ENCODE assay signal across 17 mouse cellular contexts in the genomic region with DNA sequence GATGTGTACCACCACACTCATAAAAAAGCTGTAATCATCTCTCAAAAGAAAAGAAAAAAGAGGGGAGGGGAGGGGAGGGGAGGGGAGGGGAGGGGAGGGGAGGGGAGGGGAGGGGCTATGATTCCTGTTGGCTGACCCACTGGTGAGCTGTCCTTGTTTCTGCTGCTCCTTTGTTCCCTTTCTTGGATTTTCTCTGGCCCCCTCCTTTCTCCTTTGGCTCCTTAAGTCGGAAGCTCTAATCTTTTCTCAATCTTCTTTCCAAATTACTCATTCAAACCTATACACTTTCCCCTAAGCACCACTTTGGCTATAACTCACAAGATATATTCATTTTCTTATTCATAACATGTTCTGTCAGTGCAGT. TPM values are rescaled to one million over a fixed set of nuclear protein-coding genes. Genes with fewer than 3 reads are reported as not detected.
DNase-seq lines count a peak whose midpoint lies in the region; ATAC-seq and TF ChIP-seq lines count a peak whose summit lies in the region.
"Had no signal": no experiment of that assay in that cellular context is flagged by ENCODE, and none has a peak within 500 bp of the region (broad histone marks: within the 10 kb centered on the region; RNA-seq: fewer than 3 reads in every experiment).

No protein-coding gene starts in this region.

- no peak overlapping the region for H3K4me2 ChIP-seq in forebrain, embryonic 15.5 days (replicated peaks)
- H3K4me2 ChIP-seq in midbrain, postnatal 0 days (ENCODE audit: low read depth, low read length, poor library complexity, severe bottlenecking), result no peak overlapping the region
- no peak overlapping the region for H3K4me2 ChIP-seq in hindbrain, postnatal 0 days (ENCODE audit: low read depth, low read length)
- H3K4me2 ChIP-seq in neural tube, embryonic 13.5 days, result no peak overlapping the region
- H3K4me2 ChIP-seq: kidney, embryonic 15.5 days had no signal

- H3K36me3 ChIP-seq in forebrain, embryonic 10.5 days (replicated peaks), result peaks cover 78% of the 10 kb centered on the region
- peaks cover 18% of the 10 kb centered on the region; the same call in 1 of the 2 replicates for H3K36me3 ChIP-seq in forebrain, embryonic 15.5 days
- peaks cover 75% of the 10 kb centered on the region for H3K36me3 ChIP-seq in midbrain, embryonic 10.5 days
- 0 out of 2 replicates have a peak, but pooled peaks cover 16% of the 10 kb centered on the region for H3K36me3 ChIP-seq in midbrain, postnatal 0 days (ENCODE audit: insufficient read depth, low read length)
- H3K36me3 ChIP-seq in hindbrain, postnatal 0 days (ENCODE audit: insufficient read depth, low read length), result peaks cover 12% of the 10 kb centered on the region; the same call in 1 of the 2 replicates
- H3K36me3 ChIP-seq in neural tube, embryonic 13.5 days, result peaks cover 39% of the 10 kb centered on the region

- peak overlapping the region; percentile 84 for H3K27ac ChIP-seq in forebrain, embryonic 10.5 days
- H3K27ac ChIP-seq in forebrain, embryonic 15.5 days (replicated peaks), result no peak overlapping the region
- peak overlapping the region; percentile 85 for H3K27ac ChIP-seq in midbrain, embryonic 10.5 days (replicated peaks)
- H3K27ac ChIP-seq in midbrain, postnatal 0 days (ENCODE audit: low read depth, low read length), result no peak overlapping the region
- H3K27ac ChIP-seq in hindbrain, postnatal 0 days, result no peak overlapping the region
- H3K27ac ChIP-seq in neural tube, embryonic 13.5 days (replicated peaks), result peak overlapping the region; percentile 75; the same call in 1 of the 2 replicates
- H3K27ac ChIP-seq: kidney, embryonic 15.5 days had no signal

- ATAC-seq in forebrain, embryonic 15.5 days (replicated peaks), result no peak
- ATAC-seq in midbrain, postnatal 0 days (ENCODE audit: low FRiP score), result no peak
- peak; percentile 32; the same call in 1 of the 2 replicates for ATAC-seq in hindbrain, postnatal 0 days
- ATAC-seq in neural tube, embryonic 13.5 days (ENCODE audit: low read depth), result peak; percentile 61; the same call in 1 of the 2 replicates

- H3K27me3 ChIP-seq in forebrain, embryonic 10.5 days (ENCODE audit: poor library complexity, severe bottlenecking), result no peaks in the 10 kb centered on the region
- H3K27me3 ChIP-seq in forebrain, embryonic 15.5 days, result no peaks in the 10 kb centered on the region
- no peaks in the 10 kb centered on the region for H3K27me3 ChIP-seq in midbrain, embryonic 10.5 days (ENCODE audit: low read depth, poor library complexity, severe bottlenecking)
- no peaks in the 10 kb centered on the region for H3K27me3 ChIP-seq in midbrain, postnatal 0 days (ENCODE audit: insufficient read depth, low read length)
- no peaks in the 10 kb centered on the region for H3K27me3 ChIP-seq in hindbrain, postnatal 0 days (ENCODE audit: insufficient read depth, low read length)
- H3K27me3 ChIP-seq in neural tube, embryonic 13.5 days, result no peaks in the 10 kb centered on the region
- H3K27me3 ChIP-seq: kidney, embryonic 15.5 days had no signal

- H3K4me3 ChIP-seq in forebrain, embryonic 10.5 days, result peak overlapping the region; percentile 31; the same call in 1 of the 2 replicates
- no peak overlapping the region for H3K4me3 ChIP-seq in forebrain, embryonic 15.5 days
- H3K4me3 ChIP-seq in midbrain, embryonic 10.5 days, result peak overlapping the region; percentile 32; the same call in 1 of the 2 replicates
- no peak overlapping the region for H3K4me3 ChIP-seq in midbrain, postnatal 0 days (ENCODE audit: low read depth, low read length)
- no peak overlapping the region for H3K4me3 ChIP-seq in hindbrain, postnatal 0 days (ENCODE audit: low read length)
- H3K4me3 ChIP-seq in neural tube, embryonic 13.5 days, result no peak overlapping the region
- H3K4me3 ChIP-seq: kidney, embryonic 15.5 days had no signal

- no peak overlapping the region for H3K9ac ChIP-seq in forebrain, embryonic 15.5 days (replicated peaks)
- H3K9ac ChIP-seq in midbrain, postnatal 0 days (replicated peaks; ENCODE audit: low read length, poor library complexity, severe bottlenecking), result no peak overlapping the region
- H3K9ac ChIP-seq in hindbrain, postnatal 0 days (replicated peaks; ENCODE audit: low read length), result no peak overlapping the region
- peak overlapping the region; percentile 45; the same call in 1 of the 2 replicates for H3K9ac ChIP-seq in neural tube, embryonic 13.5 days
- H3K9ac ChIP-seq: kidney, embryonic 15.5 days had no signal

- no peaks in the 10 kb centered on the region for H3K9me3 ChIP-seq in forebrain, embryonic 10.5 days
- no peaks in the 10 kb centered on the region for H3K9me3 ChIP-seq in forebrain, embryonic 15.5 days
- H3K9me3 ChIP-seq in midbrain, embryonic 10.5 days (replicated peaks), result no peaks in the 10 kb centered on the region
- no peaks in the 10 kb centered on the region for H3K9me3 ChIP-seq in midbrain, postnatal 0 days (ENCODE audit: low read length)
- no peaks in the 10 kb centered on the region for H3K9me3 ChIP-seq in hindbrain, postnatal 0 days (ENCODE audit: low read length)
- no peaks in the 10 kb centered on the region for H3K9me3 ChIP-seq in neural tube, embryonic 13.5 days
- H3K9me3 ChIP-seq: kidney, embryonic 15.5 days had no signal

- H3K4me1 ChIP-seq in forebrain, embryonic 10.5 days, result peaks cover 19% of the 10 kb centered on the region
- peaks cover 7% of the 10 kb centered on the region for H3K4me1 ChIP-seq in forebrain, embryonic 15.5 days
- H3K4me1 ChIP-seq in midbrain, embryonic 10.5 days, result peaks cover 17% of the 10 kb centered on the region
- no peaks in the 10 kb centered on the region; the same call in 1 of the 2 replicates for H3K4me1 ChIP-seq in midbrain, postnatal 0 days (ENCODE audit: insufficient read depth, low read length)
- H3K4me1 ChIP-seq in hindbrain, postnatal 0 days (ENCODE audit: insufficient read depth, low read length), result no peaks in the 10 kb centered on the region
- H3K4me1 ChIP-seq in neural tube, embryonic 13.5 days (replicated peaks), result peaks cover 8% of the 10 kb centered on the region

- 6% methylated on average over 1 of the region's 1 CpGs for WGBS in forebrain, embryonic 10.5 days
- 0% methylated on average over 1 of the region's 1 CpGs for WGBS in forebrain, embryonic 15.5 days
- WGBS in midbrain, embryonic 10.5 days, result 12% methylated on average over 1 of the region's 1 CpGs
- 9% methylated on average over 1 of the region's 1 CpGs for WGBS in midbrain, postnatal 0 days
- WGBS in hindbrain, postnatal 0 days, result 29% methylated on average over 1 of the region's 1 CpGs
- WGBS in neural tube, embryonic 13.5 days, result 10% methylated on average over 1 of the region's 1 CpGs

- no peak for TF ChIP-seq CTCF in midbrain, postnatal 0 days (IDR thresholded peaks at IDR 0.05)
- no peak for TF ChIP-seq CTCF in hindbrain, postnatal 0 days (IDR thresholded peaks at IDR 0.05; ENCODE audit: low read depth)

- no peak for DNase-seq in forebrain, embryonic 10.5 days (ENCODE audit: extremely low spot score, low spot score)
- DNase-seq in midbrain, embryonic 10.5 days (ENCODE audit: low spot score), result no peak
- no peak for DNase-seq in midbrain, postnatal 0 days (ENCODE audit: low spot score)
- DNase-seq in hindbrain, postnatal 0 days (ENCODE audit: low spot score), result no peak
- no peak for DNase-seq in cerebellum, adult 11 months
- no peak for DNase-seq in kidney, postnatal 36 days
- DNase-seq: cerebellum, adult 9-11 months; gastrocnemius, postnatal 25 days; lung, postnatal 10 days; spleen, adult 18-20 months had no signal

RNA-seq across cellular contexts. Expression of gene Nphp1, which starts 14.1 kb away (rescaled TPM):
- polyA plus RNA-seq in forebrain, embryonic 10.5 days (2016; fragmentation: Nextera tagmentation; extraction: Ambion mirVana), result 45.8 and 48.6 TPM in 2 replicates
- 19.3 and 19.6 TPM in 2 replicates for polyA plus RNA-seq in forebrain, embryonic 15.5 days (2015; fragmentation: Nextera tagmentation; extraction: Ambion mirVana)
- 42.2 and 45.1 TPM in 2 replicates for polyA plus RNA-seq in midbrain, embryonic 10.5 days (2016; fragmentation: Nextera tagmentation; extraction: Ambion mirVana)
- 10.4 and 11.3 TPM in 2 replicates for total RNA-seq in midbrain, postnatal 0 days (2014; rRNA removed)
- polyA plus RNA-seq in midbrain, postnatal 0 days (2015; fragmentation: Nextera tagmentation; extraction: Ambion mirVana), result 17.1 and 18.6 TPM in 2 replicates
- 11.0 and 11.4 TPM in 2 replicates for total RNA-seq in hindbrain, postnatal 0 days (2014; rRNA removed)
- 17.3 and 18.5 TPM in 2 replicates for polyA plus RNA-seq in hindbrain, postnatal 0 days (2015; fragmentation: Nextera tagmentation; extraction: Ambion mirVana)
- 14.5 and 15.0 TPM in 2 replicates for polyA plus RNA-seq in neural tube, embryonic 13.5 days (2015; fragmentation: Nextera tagmentation; extraction: Ambion mirVana)

RNA-seq across cellular contexts. Expression of gene Mtln, which starts 17.7 kb away (rescaled TPM):
- polyA plus RNA-seq in forebrain, embryonic 10.5 days (2016; fragmentation: Nextera tagmentation; extraction: Ambion mirVana), result 26.0 and 30.5 TPM in 2 replicates
- 31.8 and 36.1 TPM in 2 replicates for polyA plus RNA-seq in forebrain, embryonic 15.5 days (2015; fragmentation: Nextera tagmentation; extraction: Ambion mirVana)
- polyA plus RNA-seq in midbrain, embryonic 10.5 days (2016; fragmentation: Nextera tagmentation; extraction: Ambion mirVana), result 26.5 and 30.3 TPM in 2 replicates
- 10.9 and 24.4 TPM in 2 replicates for total RNA-seq in midbrain, postnatal 0 days (2014; rRNA removed)
- polyA plus RNA-seq in midbrain, postnatal 0 days (2015; fragmentation: Nextera tagmentation; extraction: Ambion mirVana), result 56.6 and 63.0 TPM in 2 replicates
- total RNA-seq in hindbrain, postnatal 0 days (2014; rRNA removed), result 12.1 and 18.9 TPM in 2 replicates
- polyA plus RNA-seq in hindbrain, postnatal 0 days (2015; fragmentation: Nextera tagmentation; extraction: Ambion mirVana), result 60.4 and 71.4 TPM in 2 replicates
- polyA plus RNA-seq in neural tube, embryonic 13.5 days (2015; fragmentation: Nextera tagmentation; extraction: Ambion mirVana), result 31.9 and 38.3 TPM in 2 replicates

RNA-seq across cellular contexts. Expression of gene Mall, which starts 44.8 kb away (rescaled TPM):
- 0.34 and 0.36 TPM in 2 replicates for polyA plus RNA-seq in forebrain, embryonic 10.5 days (2016; fragmentation: Nextera tagmentation; extraction: Ambion mirVana)
- polyA plus RNA-seq in forebrain, embryonic 15.5 days (2015; fragmentation: Nextera tagmentation; extraction: Ambion mirVana), result 0.68 and 0.70 TPM in 2 replicates
- polyA plus RNA-seq in midbrain, embryonic 10.5 days (2016; fragmentation: Nextera tagmentation; extraction: Ambion mirVana), result 0.56 and 0.93 TPM in 2 replicates
- total RNA-seq in midbrain, postnatal 0 days (2014; rRNA removed), result 0.93 and 1.7 TPM in 2 replicates
- 0.39 and 0.53 TPM in 2 replicates for polyA plus RNA-seq in midbrain, postnatal 0 days (2015; fragmentation: Nextera tagmentation; extraction: Ambion mirVana)
- total RNA-seq in hindbrain, postnatal 0 days (2014; rRNA removed), result 1.5 and 1.8 TPM in 2 replicates
- 0.55 and 0.57 TPM in 2 replicates for polyA plus RNA-seq in hindbrain, postnatal 0 days (2015; fragmentation: Nextera tagmentation; extraction: Ambion mirVana)
- polyA plus RNA-seq in neural tube, embryonic 13.5 days (2015; fragmentation: Nextera tagmentation; extraction: Ambion mirVana), result 1.3 and 1.5 TPM in 2 replicates
- total RNA-seq: liver, adult 2 months; megakaryocyte-erythroid progenitor cell, adult 5-6 weeks; MEL; neutrophil, adult 5-6 weeks had no signal

RNA-seq across cellular contexts. Expression of gene Bub1, which starts 57.1 kb away (rescaled TPM):
- polyA plus RNA-seq in forebrain, embryonic 10.5 days (2016; fragmentation: Nextera tagmentation; extraction: Ambion mirVana), result 116 and 126 TPM in 2 replicates
- 23.6 and 27.3 TPM in 2 replicates for polyA plus RNA-seq in forebrain, embryonic 15.5 days (2015; fragmentation: Nextera tagmentation; extraction: Ambion mirVana)
- polyA plus RNA-seq in midbrain, embryonic 10.5 days (2016; fragmentation: Nextera tagmentation; extraction: Ambion mirVana), result 100 and 109 TPM in 2 replicates
- 3.7 and 8.8 TPM in 2 replicates for total RNA-seq in midbrain, postnatal 0 days (2014; rRNA removed)
- 1.9 and 2.2 TPM in 2 replicates for polyA plus RNA-seq in midbrain, postnatal 0 days (2015; fragmentation: Nextera tagmentation; extraction: Ambion mirVana)
- total RNA-seq in hindbrain, postnatal 0 days (2014; rRNA removed), result 5.5 and 9.1 TPM in 2 replicates
- 6.2 and 7.5 TPM in 2 replicates for polyA plus RNA-seq in hindbrain, postnatal 0 days (2015; fragmentation: Nextera tagmentation; extraction: Ambion mirVana)
- 9.3 and 13.0 TPM in 2 replicates for polyA plus RNA-seq in neural tube, embryonic 13.5 days (2015; fragmentation: Nextera tagmentation; extraction: Ambion mirVana)
- total RNA-seq: neutrophil, adult 5-6 weeks had no signal

Comparison
In these comparisons a context has a peak if more than half of its experiments do, and no peak if none do; other contexts are left out.
1. H3K27ac ChIP-seq: peak in forebrain, embryonic 10.5 days (single experiment), midbrain, embryonic 10.5 days (single experiment) and neural tube, embryonic 13.5 days (single experiment); none in forebrain, embryonic 15.5 days (single experiment), midbrain, postnatal 0 days (single experiment) and hindbrain, postnatal 0 days (single experiment).
2. H3K4me3 ChIP-seq: peak in forebrain, embryonic 10.5 days (single experiment) and midbrain, embryonic 10.5 days (single experiment); none in forebrain, embryonic 15.5 days (single experiment), midbrain, postnatal 0 days (single experiment), hindbrain, postnatal 0 days (single experiment) and neural tube, embryonic 13.5 days (single experiment).
3. ATAC-seq: peak in hindbrain, postnatal 0 days (single experiment) and neural tube, embryonic 13.5 days (single experiment); none in forebrain, embryonic 15.5 days (single experiment) and midbrain, postnatal 0 days (single experiment).